Mouse (Mus musculus) heart, adult 8-10 months (tissue): ENCODE data around the gene Arhgap44. TPM values are rescaled to one million over a fixed set of nuclear protein-coding genes. Genes with fewer than 3 reads are reported as not detected.

Experiments
- DNase-seq: peaks from one replicate; pipeline ENCODE4 v3.0.0; 2022; ENCODE audit warnings: low spot score
- total RNA-seq, 4 experiments: library from RNA; stranded (reverse); gene quantifications; 2 replicates each; pipeline ENCODE4 v1.2.4; 2022

Arhgap44 gene
- total RNA-seq, 4 experiments from 2014 or later, result 24.4 to 26.0 (median 25.2) TPM

DNA sequence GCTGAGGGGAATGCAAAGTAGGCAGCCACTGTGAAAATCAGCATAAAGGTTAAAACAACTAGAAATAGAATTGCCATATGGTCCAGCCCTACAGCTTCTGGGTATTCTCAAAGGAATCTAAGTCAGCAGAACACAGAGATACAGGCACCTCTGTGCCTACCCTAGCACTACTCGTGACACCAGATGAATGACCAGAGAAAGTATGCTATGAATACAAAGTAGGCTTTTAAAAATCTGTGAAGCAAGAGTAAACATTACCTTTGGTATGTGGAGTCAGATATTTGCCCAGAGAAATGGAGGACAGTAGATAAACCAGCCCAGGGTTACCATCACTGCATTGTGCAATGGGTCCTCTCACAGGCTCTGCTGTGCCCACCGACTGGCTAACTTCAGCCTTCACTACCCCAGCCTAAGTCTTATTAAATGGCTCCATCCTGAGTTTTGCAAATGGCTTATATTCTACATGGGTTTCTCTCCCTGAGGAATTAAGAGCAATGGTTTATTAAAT lies 25.6 kb downstream of the Arhgap44 start:
- DNase-seq, result no peak

DNA sequence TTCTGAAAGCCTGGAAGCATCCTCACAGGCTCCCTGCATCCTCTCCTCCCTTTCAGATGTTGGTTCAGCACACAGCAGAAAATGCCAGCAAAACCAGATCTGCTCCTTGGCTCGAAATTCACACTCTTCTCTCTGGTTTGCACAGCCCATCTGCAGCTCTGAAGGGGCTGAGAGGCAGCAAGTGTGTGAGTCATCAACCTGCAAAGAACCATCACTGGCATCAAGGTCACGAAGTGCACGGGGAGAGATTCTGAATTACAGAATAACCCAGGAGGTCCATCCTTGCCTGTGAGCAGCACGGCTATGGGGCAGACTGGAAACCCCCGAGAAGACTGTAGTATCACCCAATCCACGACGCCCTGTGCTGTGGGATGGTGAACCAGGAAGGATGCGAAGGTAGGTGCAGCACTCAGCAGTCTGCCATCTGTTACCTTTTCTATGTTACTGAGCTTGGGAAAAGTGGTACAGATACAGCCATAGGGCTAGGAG lies 27.5 kb downstream of the Arhgap44 start:
- no peak for DNase-seq

DNA sequence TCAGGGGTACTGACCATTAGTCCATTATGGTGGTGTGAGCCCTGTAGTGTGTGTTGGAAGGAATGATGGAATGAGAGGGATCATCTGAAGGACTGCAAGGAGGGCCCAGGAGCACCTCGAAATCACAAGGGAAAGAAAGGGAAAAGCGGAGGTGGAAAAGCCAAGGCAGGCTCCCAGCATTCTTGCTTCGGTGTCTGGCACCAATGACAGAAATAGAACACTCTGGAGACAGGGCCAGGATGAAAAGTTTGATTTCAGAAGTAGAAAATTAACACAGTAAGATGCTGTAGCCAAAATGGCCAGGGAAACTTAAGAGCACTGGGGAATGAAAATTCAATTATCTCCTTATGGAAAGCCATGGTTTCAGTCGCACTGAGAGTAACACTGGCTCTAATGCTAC lies 29.1 kb downstream of the Arhgap44 start:
- DNase-seq, result no peak

DNA sequence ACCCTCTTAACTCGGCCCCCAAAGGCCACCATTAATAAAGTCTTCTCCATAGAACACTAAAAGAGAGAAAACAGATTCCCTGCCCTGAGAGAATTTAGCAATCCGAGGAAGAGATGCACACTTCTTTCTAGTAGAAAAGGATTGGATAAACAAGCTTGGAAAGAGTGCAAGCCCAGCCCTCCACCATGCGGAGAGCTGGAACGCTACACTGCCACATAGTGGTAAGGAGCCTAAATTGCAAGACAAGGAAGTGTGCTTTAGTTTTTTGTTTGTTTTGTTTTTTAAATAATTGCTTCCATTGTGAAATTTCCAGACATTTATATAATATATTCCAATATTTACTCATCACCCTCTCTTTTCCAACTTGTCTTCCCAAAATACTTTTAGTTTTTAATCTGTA lies 33.7 kb downstream of the Arhgap44 start:
- no peak for DNase-seq

DNA sequence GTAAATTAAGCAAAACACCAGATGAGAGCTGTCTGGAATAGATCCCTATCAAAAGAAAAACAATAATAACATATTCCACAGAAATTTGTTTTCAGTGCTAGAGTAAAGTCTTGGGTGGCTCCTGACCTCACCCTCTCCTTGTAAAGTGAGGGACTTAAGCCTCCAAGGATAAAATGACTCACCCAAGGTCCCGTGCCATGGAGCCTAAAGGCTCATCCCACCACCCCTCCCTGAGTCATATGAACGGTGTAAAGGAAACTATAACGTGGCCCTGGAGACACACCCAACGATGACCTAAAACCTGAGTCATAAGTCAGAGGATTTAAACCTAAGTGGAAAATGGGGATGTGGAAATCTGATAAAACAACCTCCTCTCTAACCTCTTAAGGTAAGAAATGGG lies 34.1 kb downstream of the Arhgap44 start:
- DNase-seq, result no peak

DNA sequence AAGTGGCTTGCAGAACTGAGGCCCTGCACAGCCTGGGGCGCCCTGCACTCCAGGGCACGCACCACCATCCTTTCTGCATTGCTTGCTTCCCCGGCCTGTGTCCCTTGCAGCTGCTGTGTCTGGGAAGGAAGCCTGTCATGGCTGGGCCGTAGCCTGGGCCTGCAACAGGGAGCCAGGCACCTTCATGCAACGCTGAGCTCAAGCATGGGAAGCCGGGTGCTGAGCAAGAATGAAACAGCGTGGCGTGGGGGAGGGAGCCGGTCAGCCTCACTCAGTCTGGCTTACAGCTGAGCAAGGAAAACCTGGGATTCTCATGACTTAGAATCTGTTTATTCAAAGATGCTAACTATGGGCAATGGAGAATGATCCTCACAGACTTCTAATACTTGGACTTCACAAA lies 36.2 kb downstream of the Arhgap44 start:
- no peak for DNase-seq

DNA sequence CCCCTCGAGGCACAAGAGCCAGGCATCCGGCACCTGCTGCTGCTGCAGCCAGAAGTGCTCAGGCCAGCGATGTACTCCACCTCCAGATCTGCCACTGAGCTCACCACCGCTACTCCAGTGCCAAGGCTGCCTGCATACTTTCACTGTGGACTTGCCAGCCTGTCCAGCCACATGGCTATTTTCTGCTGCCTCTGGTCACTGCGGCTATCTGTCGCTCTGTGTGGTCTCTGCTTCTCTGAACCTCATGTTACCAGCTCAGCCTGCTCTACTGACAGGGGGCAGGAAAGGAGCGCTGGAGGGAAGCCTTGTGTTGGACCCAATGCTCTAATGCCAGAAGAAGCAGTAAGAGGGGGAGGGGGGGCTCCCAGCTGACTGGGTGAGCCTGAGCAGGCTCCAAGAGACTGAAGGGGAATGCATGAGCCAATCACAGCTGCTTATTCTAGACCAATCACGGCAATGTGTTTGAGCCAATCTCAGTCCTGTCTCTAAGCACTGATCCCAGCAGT lies 37.8 kb downstream of the Arhgap44 start:
- DNase-seq, result peak; percentile 41

DNA sequence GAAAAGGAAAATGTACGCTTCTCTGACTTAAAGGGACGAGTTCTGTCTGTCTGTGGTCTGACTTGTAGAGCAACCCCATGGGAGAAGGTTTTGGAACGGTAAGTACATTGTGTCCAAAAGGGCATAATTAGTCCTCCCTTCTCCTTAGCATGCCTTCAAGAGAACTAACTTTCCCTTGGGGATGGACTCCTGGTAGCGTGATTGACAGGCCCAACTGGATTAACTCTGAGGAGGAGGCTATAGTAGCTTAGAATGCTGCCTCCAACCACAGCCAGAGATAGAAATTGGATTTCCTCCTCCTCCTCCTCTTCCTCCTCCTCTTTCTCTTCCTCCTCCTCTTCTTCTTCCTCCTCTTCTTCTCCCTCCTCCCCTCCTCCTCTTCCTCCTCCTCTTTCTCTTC lies 42.5 kb downstream of the Arhgap44 start:
- DNase-seq, result no peak

DNA sequence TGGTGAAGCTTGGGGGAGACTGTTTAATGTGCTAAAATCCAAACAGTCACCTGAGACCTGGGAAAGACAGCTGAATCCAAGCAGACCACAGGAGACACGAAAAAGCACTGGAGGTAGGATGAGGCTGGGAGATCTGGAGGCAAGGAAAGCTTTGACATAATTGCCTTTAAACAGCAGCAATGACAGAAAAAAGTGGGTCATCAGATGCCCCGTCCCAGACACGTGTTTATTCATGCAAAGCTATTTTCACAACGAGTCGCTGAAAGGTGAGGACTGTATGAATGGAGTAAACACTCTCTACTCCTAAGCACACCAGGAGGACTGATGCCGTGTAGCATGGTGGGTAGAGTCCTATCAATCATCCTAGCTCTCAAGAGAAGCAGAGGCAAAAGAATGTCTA lies 47.0 kb downstream of the Arhgap44 start:
- DNase-seq, result no peak

DNA sequence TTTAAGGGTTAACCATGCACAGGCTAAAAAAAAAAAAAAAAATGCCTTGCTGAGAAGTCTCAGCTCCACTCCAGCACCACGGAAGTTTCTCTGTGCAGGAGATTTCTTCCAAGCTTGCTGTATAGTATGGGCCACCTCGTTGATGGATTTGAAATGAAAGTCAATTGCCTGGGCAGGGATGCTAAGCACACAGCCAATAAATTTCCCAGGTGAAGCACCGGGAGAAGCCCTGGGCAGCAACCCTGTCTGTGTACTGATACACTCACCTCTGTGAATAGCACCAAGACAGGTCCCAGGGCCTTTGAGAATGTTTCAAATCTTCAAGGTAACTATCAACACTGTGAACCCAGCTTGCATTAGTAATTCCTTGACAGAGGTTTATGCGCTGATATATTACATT lies 50.7 kb downstream of the Arhgap44 start:
- DNase-seq, result no peak

DNA sequence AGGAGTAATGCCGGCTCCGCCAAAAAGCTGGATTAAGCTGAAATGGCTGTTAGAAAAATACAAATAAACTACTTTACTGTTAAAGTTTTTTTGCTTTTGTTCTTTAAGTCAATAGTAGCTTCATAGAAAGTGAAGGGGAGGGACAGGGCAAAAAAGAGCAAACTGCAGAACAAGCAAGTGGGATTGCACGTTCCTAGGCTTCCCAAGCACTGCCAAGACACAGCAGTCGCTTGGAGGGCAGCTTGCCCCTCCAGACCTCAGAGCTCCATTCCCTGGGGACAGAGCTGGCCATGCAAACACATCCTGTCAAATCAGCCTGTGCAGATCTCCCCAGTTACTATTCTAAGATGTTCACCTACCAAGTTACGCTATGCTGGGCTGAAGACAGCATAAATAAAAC lies 51.1 kb downstream of the Arhgap44 start:
- no peak for DNase-seq

DNA sequence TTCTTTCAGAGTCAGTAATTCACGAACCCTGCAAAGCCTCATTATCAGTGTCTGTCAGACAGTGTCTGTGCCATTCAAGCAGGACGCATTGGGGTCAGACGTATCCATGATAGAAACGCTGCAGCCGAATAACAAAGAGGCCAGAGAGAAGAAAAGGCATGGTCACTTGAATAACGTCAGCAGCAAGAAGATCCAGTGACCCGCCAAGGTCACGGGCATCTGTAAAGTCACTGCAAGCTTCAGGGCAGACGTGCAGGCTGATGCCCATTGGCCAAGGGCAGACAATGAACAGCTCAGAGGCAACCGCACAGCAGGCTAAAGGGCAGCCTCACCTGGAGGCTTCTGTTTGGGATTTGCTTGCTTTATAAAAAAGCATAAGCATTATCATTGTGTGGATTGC lies 52.7 kb downstream of the Arhgap44 start:
- no peak for DNase-seq

DNA sequence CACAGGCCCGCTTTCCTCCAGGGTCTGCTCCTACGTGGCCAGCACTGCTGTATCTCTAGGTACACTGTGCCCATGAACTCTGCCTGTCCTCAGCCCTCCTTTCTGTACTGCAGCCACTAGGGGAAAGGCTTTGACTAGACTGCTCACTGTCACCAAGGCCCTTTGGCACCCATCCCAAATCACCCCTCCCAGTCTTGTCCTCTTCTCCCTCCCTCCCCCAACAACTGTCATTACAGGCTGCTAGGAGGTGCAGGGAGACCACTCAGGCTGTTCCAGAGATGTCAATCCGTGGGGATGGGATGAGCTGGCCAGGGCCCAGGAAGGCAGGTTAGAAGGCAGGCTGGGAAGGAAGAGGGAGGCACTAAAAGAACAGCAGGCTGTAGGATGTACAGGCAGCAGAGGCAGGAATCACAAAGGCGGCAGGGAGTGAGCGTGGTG lies 55.0 kb downstream of the Arhgap44 start:
- DNase-seq, result no peak

DNA sequence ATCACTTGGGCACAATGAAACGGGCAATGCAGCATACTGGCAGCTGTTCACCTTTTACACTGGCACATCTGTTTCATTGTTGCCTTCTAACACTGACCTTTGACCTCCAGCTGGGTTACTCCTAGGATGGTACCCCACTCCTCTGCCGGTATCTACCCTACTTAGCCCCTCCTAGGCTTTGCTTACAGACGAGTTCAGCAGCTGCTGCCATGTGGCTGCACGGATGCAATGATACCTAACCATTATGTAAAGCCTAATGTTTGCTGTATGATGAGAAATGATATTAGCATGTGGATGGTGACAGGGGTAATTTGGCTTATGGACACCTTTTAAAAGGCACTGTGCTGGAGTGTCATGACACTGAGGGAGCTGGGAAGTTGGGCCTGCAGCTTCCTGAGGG lies 55.6 kb downstream of the Arhgap44 start:
- no peak for DNase-seq

DNA sequence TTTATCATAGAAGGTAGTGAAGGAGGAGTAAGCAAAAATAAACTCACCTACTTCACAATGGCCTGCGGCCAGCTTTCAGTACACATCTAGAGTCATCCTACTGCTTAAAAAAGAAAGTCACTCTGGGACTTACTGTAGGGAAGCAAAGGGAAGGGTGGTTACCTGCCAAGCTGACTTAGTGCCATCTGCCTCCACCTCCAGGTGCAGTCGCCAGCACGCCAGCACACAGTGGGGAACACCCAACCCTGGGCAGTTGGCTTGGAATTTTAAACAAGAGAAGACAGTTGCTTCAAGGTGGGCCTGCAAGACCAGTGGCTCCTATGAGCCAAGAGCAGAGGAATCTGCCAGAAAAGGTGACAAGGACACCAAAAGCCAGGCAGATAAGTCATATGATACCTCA lies 58.7 kb downstream of the Arhgap44 start:
- DNase-seq, result peak; percentile 30

DNA sequence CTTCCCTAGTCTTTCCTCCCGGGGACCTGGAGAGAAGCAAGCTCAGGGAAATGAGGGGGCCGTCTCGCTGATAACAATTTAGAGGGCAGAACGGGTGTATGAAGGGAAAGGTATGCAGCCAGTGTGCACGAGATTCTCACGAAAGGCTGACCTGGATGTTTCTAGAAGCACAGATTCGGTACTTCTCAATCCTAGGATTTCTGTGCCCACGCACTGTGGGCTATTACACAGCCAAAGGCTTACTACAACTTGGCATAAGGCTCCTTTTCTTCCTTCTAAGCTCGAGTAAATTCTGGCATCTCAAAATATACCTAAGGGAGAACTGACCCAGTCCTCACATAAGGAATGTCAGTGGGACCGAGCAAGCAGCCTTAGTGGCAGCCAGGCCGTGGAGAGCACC lies 61.6 kb downstream of the Arhgap44 start:
- DNase-seq, result no peak

DNA sequence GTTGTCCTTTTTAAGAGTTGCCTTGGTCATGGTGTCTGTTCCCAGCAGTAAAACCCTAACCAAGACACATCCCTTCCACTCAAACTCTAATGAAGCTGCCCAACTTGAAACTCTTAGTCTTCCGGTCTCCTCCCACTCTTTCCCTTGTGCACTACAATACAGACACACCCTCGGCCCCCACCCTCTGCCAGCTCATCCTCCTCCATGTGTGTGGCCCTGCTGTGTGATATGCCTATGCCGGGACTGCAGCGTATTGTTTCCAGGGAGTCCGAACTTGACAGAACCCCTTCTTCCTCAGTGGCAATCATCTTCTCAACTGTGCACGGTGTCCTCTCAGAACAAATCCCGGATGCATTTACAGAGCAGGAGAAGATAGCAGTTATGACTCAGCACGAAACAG lies 62.7 kb downstream of the Arhgap44 start:
- no peak for DNase-seq

DNA sequence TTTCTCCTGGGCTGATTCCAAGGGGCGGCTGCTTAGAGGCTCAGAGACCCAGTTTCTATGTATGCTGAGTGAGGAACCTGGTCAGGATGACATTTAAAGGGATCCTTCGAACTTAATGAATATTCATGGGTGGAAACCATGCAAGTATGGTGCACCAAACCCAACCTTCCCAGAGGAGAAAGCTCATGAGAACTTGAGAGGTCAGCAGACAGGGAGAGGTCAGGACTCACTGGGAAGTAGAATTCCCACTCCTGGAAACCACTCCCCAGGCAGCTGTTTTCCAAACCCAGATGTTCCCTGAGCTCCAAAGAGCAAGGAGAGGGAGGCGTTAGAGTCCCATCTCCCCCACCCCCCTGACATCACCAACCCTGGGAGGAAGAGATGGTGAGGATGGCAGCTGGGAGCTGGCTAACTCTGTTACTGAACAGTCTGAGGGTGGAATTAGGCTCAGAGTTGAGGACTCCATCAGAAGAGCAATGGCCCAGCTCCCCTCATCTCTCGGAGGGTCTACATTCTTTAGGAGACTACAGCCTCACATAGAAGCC lies 65.2 kb downstream of the Arhgap44 start:
- no peak for DNase-seq

DNA sequence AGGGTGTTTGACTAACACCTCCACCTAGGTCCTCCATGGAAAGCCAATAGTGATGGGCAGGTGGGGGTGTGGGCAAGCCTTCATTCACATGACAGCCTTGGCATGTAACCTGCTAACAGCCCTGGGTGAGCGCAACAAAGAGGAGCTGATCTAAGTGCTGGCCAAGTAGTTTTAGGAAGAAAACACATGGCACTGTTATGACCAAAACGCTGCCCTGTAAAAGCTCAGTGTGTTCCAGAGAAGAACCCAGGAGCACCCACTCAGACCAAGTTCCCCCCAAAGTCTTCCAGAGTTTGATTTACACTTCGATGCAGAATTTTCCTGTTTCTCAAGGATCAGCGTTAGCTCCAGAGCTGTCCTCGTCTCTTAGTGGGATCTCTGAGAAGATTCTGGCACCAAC lies 65.9 kb downstream of the Arhgap44 start:
- no peak for DNase-seq

DNA sequence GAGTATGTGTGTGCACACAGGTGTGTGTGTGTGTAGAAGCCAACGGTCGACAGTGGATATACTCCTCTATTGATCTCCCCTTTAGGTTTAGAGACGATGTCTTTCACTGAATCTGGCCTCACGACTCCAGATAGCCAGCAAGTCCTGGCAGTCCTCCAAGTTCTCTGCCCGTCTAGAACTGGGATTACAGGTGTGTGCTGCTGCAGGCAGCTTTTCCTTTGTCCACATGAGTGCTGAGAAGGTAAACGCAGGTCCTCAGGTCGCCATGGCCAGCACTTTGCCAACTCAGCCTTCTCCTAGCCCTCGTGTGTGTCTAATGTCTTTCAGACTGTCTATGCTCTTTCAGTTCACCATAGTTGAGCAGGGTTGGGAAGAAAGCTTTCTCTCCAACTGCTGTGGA lies 69.9 kb downstream of the Arhgap44 start:
- no peak for DNase-seq

DNA sequence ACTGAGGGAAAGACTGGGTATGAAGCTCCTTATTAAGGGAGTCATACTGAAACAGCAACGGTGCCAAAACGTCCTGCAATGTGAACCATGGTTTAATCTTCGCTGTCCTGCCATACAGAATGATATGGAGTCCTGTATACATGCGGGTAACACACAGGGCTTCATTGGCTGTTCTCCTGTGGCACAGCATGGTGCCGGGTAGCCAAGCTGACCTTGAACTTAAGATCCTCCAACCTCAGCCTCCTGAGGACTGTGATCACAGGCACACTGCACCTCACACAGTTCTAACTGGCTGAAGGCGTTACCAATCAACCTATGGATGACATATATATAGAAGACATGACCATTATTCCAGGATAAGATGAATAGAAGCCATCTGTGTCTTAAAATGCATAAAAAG lies 72.4 kb downstream of the Arhgap44 start:
- no peak for DNase-seq

DNA sequence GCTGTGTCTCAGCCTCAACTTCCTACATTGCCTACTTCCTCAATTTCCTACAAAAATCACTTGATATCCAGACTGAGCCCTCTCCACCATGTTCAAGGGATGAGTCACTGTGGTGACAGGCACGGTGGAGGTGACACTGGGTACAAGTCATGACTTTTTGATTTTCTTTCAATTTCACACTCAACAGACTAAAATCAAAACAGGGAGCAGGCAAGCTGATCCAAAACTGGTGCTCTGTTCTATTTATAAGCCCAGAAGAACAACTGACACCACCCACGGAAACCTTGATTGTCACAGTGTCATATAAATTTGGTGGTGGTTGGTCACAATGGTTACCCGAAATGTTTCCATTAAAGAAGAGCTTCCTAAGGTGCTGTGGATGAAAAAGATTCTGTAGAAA lies 72.8 kb downstream of the Arhgap44 start:
- DNase-seq, result no peak

DNA sequence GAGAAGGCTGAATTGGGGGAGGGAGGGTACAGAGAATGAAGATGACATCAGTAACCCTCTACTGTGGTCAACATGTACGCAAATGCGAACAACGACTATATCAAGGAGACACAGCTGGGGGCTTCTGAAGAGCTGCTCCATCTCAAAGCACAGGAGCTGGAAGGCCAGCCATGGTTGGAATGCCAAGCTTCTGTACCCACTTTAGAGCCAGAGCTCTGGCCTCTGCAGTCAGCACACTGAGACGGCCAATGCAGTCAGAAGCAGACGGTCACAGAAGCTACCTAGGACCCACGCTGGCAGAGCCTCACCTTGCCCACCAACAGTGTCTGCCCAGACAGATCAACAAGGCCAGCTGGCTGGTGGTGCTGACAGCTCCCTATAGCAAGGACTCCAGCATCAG lies 73.5 kb downstream of the Arhgap44 start:
- no peak for DNase-seq
